Mouse (Mus musculus) mouse embryonic stem cell (cell line): ENCODE results near the gene Maml3.

Experiments used
- in situ Hi-C, 2 experiments: fragments of 300-500 bp; cut with MboI; formaldehyde crosslinking; loops; 1 replicate in 1 of 2; 3 replicates in 1 of 2; pipeline ENCODE4 v1.14.3; 2019 to 2020; ENCODE audit warnings: low sequenced_read_pairs in 2 of 2, low pct_unique_long_range_greater_than_20kb in 1 of 2, mixed read lengths in 1 of 2; ENCODE audit not compliant: unreplicated experiment in 1 of 2

Gene Maml3

DNA sequence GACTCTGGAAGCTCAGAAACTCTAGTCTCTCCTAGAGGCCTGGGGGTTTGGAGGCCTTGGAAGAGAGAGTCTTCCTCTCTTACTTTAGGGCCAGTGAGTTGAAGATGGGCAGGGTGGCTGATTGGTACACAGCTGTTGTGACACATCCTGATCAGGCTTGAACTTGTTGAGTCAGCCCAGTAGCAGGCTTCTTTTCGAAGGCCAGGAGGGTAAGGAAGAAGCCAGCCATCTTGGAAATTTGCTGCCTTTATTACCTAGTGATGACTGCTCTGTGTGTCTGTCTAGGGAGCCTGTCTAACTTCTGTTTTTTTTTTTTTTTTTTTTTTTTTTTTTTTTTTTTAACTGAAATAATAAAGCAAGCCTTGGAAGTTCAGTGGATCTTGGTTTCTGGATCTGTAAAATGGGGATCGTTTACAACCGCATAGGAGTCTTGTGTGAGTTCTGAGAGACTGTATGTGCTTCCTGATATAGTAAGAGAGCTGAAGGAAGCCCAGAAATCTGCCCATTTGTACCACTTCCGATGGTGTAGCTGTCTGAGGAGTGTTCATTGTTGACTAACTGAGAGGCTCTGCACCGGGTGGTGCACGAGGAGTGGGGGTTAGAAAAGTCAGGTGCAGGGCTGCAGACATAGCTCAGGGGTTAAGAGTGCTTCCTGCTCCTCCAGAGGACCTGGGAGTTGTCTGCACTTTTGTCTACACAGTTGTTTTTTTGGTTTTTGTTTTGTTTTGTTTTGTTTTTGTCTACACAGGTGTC lies 450.4 kb downstream of the Maml3 start:
- in situ Hi-C loops: loop anchor here in 1 of 2 experiments (5.0 kb wide), 1 partner anchor 167 kb away; no protein-coding TSS in a partner anchor

- in situ Hi-C loops: loop anchor here in 1 of 2 experiments (5.0 kb wide), 1 partner anchor 165 kb away; no protein-coding TSS in a partner anchor
Measured at GRCm38 (mm10) chr3:51652701-51653100, 452.2 kb downstream of the Maml3 start.

- in situ Hi-C loops: loop anchor here in 1 of 2 experiments (5.0 kb wide), 1 partner anchor 165 kb away; no protein-coding TSS in a partner anchor
Measured at GRCm38 (mm10) chr3:51652292-51652691, 452.6 kb downstream of the Maml3 start.

GRCm38 (mm10) chr3:51651149-51651548 lies 453.7 kb downstream of the Maml3 start:
- in situ Hi-C loops: loop anchor here in 1 of 2 experiments (5.0 kb wide), 1 partner anchor 164 kb away; no protein-coding TSS in a partner anchor

DNA sequence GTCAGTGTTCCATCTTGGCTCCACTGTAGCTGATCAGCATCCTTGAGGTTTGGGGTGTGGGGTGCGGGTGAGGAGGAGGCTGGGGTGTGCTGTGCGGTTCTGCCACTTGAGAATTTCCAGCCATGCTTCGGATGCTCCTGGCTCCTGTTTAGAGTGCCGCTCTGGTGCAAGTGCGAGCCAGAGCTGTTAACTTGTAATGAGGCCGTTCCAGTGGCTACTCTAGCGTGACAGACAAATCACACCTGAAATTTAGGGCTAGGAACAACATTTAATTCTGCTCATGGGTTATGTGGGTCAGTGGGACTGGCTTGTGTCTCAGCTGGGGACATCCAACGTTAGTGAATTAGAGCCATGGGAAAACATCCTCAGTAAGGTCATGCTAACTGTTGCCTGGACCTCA lies 454.9 kb downstream of the Maml3 start:
- in situ Hi-C loops: loop anchor here (5.0 to 10.0 kb wide), 3 partner anchors 63 to 163 kb away; no protein-coding TSS in a partner anchor

GRCm38 (mm10) chr3:51649426-51649825 lies 455.4 kb downstream of the Maml3 start:
- in situ Hi-C loops: loop anchor here (5.0 to 10.0 kb wide), 2 partner anchors 62 to 65 kb away; no protein-coding TSS in a partner anchor

- in situ Hi-C loops: loop anchor here (5.0 to 10.0 kb wide), 2 partner anchors 61 to 63 kb away; no protein-coding TSS in a partner anchor
Measured at GRCm38 (mm10) chr3:51648037-51648664, 456.7 kb downstream of the Maml3 start.

GRCm38 (mm10) chr3:51647356-51647755 lies 457.5 kb downstream of the Maml3 start:
- in situ Hi-C loops: loop anchor here (5.0 to 10.0 kb wide), 2 partner anchors 60 to 63 kb away; no protein-coding TSS in a partner anchor

DNA sequence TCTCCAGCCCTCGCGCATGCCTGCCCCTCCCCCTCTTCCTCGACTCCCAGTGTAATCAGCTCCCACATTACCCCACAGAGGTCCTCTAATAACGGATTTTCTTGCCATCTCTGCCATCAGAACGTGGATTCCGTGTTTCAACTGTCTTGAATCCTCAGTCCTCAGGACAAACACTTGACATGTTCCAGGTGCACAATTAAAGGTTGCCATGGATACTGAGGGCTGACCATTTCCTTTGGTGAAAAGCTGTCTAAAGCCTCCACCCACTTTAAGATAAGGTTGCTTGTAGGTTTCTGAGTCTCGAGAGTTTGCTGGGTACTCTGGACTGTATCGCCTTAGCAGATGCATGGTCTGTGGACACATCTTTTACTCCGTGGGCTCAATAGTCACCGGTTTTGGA lies 458.6 kb downstream of the Maml3 start:
- in situ Hi-C loops: loop anchor here (5.0 to 10.0 kb wide), 2 partner anchors 59 to 62 kb away; no protein-coding TSS in a partner anchor

DNA sequence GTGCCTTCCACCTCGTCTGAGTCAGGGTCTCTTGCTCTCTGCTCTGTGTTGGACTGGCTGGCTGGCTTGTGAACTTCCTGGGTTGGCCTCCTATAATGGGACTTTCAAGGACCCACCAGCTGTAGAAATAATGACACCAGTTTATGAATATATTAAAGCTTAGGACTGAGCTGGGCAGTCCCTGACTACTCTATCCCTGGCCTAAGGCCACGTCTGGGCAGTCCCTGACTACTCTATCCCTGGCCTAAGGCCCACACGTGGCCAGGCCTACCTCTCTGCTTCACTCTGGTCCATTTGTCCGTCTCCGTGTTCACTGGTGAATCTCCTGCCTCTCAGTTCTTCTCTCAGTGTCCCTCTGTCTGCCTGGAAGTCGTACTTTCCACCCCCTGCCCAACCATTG lies 459.4 kb downstream of the Maml3 start:
- in situ Hi-C loops: loop anchor here (5.0 to 10.0 kb wide), 2 partner anchors 58 to 61 kb away; no protein-coding TSS in a partner anchor

GRCm38 (mm10) chr3:51638260-51638659 lies 466.6 kb downstream of the Maml3 start:
- in situ Hi-C loops: no loop called here

GRCm38 (mm10) chr3:51637326-51637725 lies 467.6 kb downstream of the Maml3 start:
- in situ Hi-C loops: no loop called here

DNA sequence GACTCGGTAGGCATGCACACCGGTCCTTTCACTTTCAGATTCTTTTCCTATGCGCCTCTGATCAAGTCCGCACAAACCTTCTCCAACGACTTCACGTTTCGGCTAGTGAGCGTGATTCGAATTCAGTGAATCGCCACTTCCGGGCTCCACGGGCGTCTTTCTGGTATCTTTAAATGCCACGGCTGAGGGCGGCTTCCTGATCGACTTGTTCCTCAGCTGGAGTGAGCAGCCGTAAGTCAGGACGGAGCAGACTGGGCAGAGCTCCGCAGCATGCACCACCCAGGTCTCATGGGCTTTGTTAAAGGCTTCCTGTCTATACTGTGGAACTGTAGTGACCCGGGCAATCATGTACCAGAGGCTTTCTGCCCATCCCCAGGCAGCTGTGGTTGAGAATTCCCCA lies 468.2 kb downstream of the Maml3 start:
- in situ Hi-C loops: no loop called here

GRCm38 (mm10) chr3:51635960-51636359 lies 468.9 kb downstream of the Maml3 start:
- in situ Hi-C loops: no loop called here
